Mouse (Mus musculus) embryonic fibroblast, embryonic 13.5 days (primary cell): Measurements from ENCODE around the gene Lamtor4.

Experiments
- CTCF ChIP-seq: IDR thresholded peaks from 2 replicates; pipeline ENCODE4 v1.5.1; 2011; ENCODE audit warnings: mild to moderate bottlenecking, control low read depth, low read length, moderate library complexity, borderline replicate concordance; ENCODE audit not compliant: insufficient read depth
- POLR2A ChIP-seq: IDR thresholded peaks from 2 replicates; pipeline ENCODE4 v1.6.1; 2011; ENCODE audit warnings: low read depth, mild to moderate bottlenecking, control low read depth, low read length, moderate library complexity

GRCm38 (mm10) chr5:138274186-138274585 lies 18.9 kb downstream of the Lamtor4 start:
- TF ChIP-seq POLR2A (no peak), CTCF (no peak)
